Mouse (Mus musculus) midbrain, embryonic 11.5 days (tissue): ENCODE measurements around the gene Mlycd. TPM values are rescaled to one million over a fixed set of nuclear protein-coding genes. Genes with fewer than 3 reads are reported as not detected.

Experiments used
- ATAC-seq: fragments of 200-750 bp; cut with Nextera tagmentation; 2 replicates; pipeline ENCODE4 v1.8.0; 2017; ENCODE audit warnings: moderate TSS enrichment, moderate library complexity; ENCODE audit not compliant: low FRiP score
- DNase-seq: peaks from one replicate; pipeline ENCODE4 v3.0.0; 2015; ENCODE audit warnings: low spot score; ENCODE audit errors: missing footprints
- H3K27ac ChIP-seq: fragments of 300-500 bp; sonication (generic); 2 replicates; pipeline ENCODE4 v1.5.1; 2014; ENCODE audit warnings: low read depth, low read length
- H3K27me3 ChIP-seq: fragments of 300-500 bp; sonication (generic); 2 replicates; pipeline ENCODE4 v1.6.1; 2014; ENCODE audit warnings: mild to moderate bottlenecking, low read length, moderate library complexity, mixed read lengths; ENCODE audit not compliant: control insufficient read depth, insufficient read depth
- H3K36me3 ChIP-seq: fragments of 300-500 bp; sonication (generic); 2 replicates; pipeline ENCODE4 v1.6.1; 2014; ENCODE audit warnings: mild to moderate bottlenecking, low read length, moderate library complexity, mixed read lengths; ENCODE audit not compliant: control insufficient read depth, insufficient read depth
- H3K4me1 ChIP-seq: fragments of 300-500 bp; sonication (generic); 2 replicates; pipeline ENCODE4 v1.6.1; 2014; ENCODE audit warnings: low read length; ENCODE audit not compliant: control insufficient read depth, insufficient read depth
- H3K4me2 ChIP-seq: fragments of 300-500 bp; sonication (generic); 2 replicates; pipeline ENCODE4 v1.6.1; 2014; ENCODE audit warnings: mild to moderate bottlenecking, moderate library complexity
- H3K4me3 ChIP-seq: fragments of 300-500 bp; sonication (generic); 2 replicates; pipeline ENCODE4 v1.5.1; 2014; ENCODE audit warnings: low read depth, low read length
- H3K9ac ChIP-seq: fragments of 300-500 bp; sonication (generic); 2 replicates; pipeline ENCODE4 v1.6.1; 2014; ENCODE audit warnings: low read length
- H3K9me3 ChIP-seq: fragments of 300-500 bp; sonication (generic); 2 replicates; pipeline ENCODE4 v1.6.1; 2016; ENCODE audit warnings: low read length; ENCODE audit not compliant: control insufficient read depth
- WGBS: fragments of 180-500 bp; shearing (Covaris S2); extraction: QIAGEN DNeasy Blood & Tissue Kit; methylation state at CpG from one replicate; pipeline ENCODE4 v1.1.7; 2014; 5-methylcytosine and 5-hydroxymethylcytosine counted together
- polyA plus RNA-seq: library from polyadenylated mRNA; unstranded; fragments of >200 nt; fragmentation: Nextera tagmentation; extraction: Ambion mirVana; gene quantifications from 2 replicates; pipeline ENCODE4 v1.2.1, GENCODE M21; 2014

Mlycd gene
- polyA plus RNA-seq, 1 experiment from 2014 or later, result 11.3 TPM

- Histone ChIP-seq H3K36me3 (no peaks in the 10 kb centered on the region), H3K9me3 (no peaks in the 10 kb centered on the region), H3K4me1 (peaks cover 12% of the 10 kb centered on the region), H3K4me2 (no peak overlapping the region), H3K27me3 (no peaks in the 10 kb centered on the region; the same call in 1 of the 2 replicates), H3K9ac (peak overlapping the region; percentile 16; the same call in 1 of the 2 replicates), H3K4me3 (no peak overlapping the region), H3K27ac (0 out of 2 replicates have a peak overlapping the region, but pooled peaks have one; percentile 6)
- no peak for DNase-seq
- ATAC-seq, result peak; percentile 59; the same call in 1 of the 2 replicates
- 42% methylated on average over 16 of the region's 16 CpGs for WGBS
Observed at GRCm38 (mm10) chr8:119459724-119460123, 65.0 kb downstream of the Mlycd start.

Other genes starting within 250 kb of the Mlycd start
- gene Hsbp1, start 50.4 kb upstream of the Mlycd start, polyA plus RNA-seq, result 370 and 374 TPM in 2 replicates
- gene Osgin1, start 39.2 kb downstream of the Mlycd start, polyA plus RNA-seq, result 0.21 and 0.26 TPM in 2 replicates
- 18.9 and 20.3 TPM in 2 replicates for gene Necab2, start 51.8 kb downstream of the Mlycd start, polyA plus RNA-seq
- not detected in 2 replicates for gene Slc38a8, start 106.8 kb downstream of the Mlycd start, polyA plus RNA-seq
- 83.3 and 84.6 TPM in 2 replicates for gene Mbtps1, start 163.9 kb downstream of the Mlycd start, polyA plus RNA-seq
- 76.2 and 86.7 TPM in 2 replicates for gene Hsdl1, start 180.3 kb downstream of the Mlycd start, polyA plus RNA-seq
- gene Dnaaf1, start 180.4 kb downstream of the Mlycd start, polyA plus RNA-seq, result 0.19 TPM in 1 of 2 replicates, not detected in the other
- gene Taf1c, start 210.3 kb downstream of the Mlycd start, polyA plus RNA-seq, result 11.1 and 13.4 TPM in 2 replicates
- gene Adad2, start 217.9 kb downstream of the Mlycd start, polyA plus RNA-seq, result 0.11 and 0.27 TPM in 2 replicates
- gene Kcng4, start 240.8 kb downstream of the Mlycd start, polyA plus RNA-seq, result 0.15 and 0.18 TPM in 2 replicates